Mouse (Mus musculus): ENCODE results near the gene Obp2a.
"Not testable (repeated sequence)": the region's sequence is repeated elsewhere in the genome, so short reads cannot be mapped to it uniquely, and the experiment has no call there.

DNA sequence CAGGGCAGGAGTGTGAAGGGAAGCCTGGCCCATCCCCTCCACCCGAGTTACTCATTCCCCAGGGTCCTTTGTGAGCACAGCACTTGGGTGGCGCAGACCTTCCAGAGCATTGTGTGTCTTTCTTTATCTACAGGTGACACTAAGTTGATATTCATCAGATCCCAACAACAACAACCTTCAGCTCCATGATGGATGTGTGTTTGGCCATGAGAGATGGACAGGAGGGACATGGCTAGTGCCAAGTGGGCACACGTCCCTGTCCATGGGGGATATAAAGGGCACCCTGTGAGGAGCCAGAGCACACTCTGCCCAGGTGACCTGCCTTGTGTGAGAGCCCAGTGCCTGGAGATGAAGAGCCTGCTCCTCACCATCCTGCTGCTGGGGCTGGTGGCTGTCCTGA is 36.9 kb downstream of the Obp2a start, which contains the start of gene Obp2b:
- TF ChIP-seq POLR2A (IDR thresholded peaks at IDR 0.05; ENCODE audit: control insufficient read depth, low read depth, low read length); CTCF (IDR thresholded peaks at IDR 0.05; ENCODE audit: control insufficient read depth, insufficient read depth, insufficient replicate concordance, low read depth, low read length): not testable (repeated sequence)

All from testis, adult 2 months (tissue).